Mouse (Mus musculus): Measurements from ENCODE around the gene Prr13.
A peak's percentile ranks its signal among the peaks of the same experiment; 100 is the strongest.

Gene Prr13

DNA sequence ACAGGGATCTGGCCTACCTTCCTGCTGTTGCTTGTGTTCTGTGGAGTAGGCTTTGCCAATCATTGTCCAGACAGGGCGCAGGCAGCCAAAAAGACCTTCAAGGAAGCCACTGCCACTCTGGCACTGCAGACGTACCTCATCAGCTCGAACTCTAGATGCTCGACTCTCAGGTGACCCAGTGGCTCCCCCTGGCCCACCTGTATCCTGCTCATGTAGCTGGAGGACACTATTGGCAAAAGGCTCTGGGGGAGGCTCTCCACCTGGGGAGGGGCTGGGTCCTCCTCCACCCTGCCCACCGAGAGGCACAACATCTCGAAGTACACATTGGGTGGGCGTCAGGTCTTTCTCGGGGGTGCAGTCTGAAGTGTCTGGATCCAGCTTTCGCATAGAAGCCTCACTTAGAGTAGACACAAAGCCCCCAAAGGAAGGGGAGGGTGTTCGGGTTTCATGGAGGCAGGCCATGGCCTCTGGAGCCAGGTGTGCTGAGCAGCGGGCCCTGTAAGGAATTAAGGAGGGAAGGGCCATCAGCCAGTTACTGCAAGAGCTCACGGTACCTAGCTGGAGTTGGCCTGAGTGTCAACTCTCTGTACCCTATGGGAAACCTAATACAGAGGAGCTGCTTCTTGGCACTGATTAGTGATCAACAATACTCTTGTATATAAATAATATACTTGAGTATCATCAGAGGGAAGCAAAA, 46.4 kb downstream of the Prr13 start:
- DNase-seq (ENCODE audit: low spot score in 2 of 2), result no peak

GRCm38 (mm10) chr15:102505770-102506463, 47.1 kb downstream of the Prr13 start:
- DNase-seq (ENCODE audit: low spot score in 2 of 2), result no peak

DNA sequence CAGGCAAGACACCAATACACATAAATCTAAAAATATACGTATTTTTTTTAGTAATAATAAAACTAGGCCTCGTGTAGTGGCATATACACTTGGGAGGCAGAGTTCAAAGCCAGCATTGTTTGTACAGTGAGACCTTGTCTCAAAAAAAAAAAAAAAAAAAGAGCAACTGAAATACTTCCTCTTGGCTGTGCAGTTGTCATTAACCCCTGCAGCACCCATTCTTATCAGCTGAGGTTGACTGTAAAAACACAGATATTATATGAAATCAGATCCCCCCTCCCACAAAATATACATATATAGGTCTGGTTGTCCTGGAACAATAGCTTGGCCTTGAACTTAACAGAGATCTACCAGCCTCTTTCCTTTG, 47.6 kb downstream of the Prr13 start:
- DNase-seq (ENCODE audit: low spot score in 2 of 2), result no peak

DNA sequence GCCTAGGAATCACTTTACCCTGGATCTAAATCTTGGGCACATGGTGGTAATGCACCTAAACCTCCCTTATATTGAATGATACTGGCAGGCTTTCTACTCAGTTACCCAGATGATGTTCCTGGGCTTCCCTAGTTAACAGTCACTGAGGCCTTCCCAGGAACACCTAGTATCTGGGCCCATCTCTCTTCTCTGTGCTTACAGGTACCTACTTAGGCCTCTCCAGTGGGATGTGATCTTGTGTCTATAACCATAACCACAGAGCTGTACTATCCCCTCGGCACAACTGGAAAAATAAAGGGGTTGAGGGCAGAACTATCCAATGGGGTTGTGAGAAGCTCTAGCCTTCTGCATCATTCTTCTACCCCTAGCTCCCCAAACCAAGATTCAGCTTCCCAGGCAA, 48.0 kb downstream of the Prr13 start:
- no peak for DNase-seq (ENCODE audit: low spot score in 2 of 2)

GRCm38 (mm10) chr15:102507561-102507960, 48.7 kb downstream of the Prr13 start:
- no peak for DNase-seq (ENCODE audit: low spot score in 2 of 2)

GRCm38 (mm10) chr15:102508336-102508735, 49.5 kb downstream of the Prr13 start:
- DNase-seq (ENCODE audit: low spot score in 2 of 2), result no peak

GRCm38 (mm10) chr15:102510110-102510509, 51.3 kb downstream of the Prr13 start:
- no peak for DNase-seq (ENCODE audit: low spot score in 2 of 2)

DNA sequence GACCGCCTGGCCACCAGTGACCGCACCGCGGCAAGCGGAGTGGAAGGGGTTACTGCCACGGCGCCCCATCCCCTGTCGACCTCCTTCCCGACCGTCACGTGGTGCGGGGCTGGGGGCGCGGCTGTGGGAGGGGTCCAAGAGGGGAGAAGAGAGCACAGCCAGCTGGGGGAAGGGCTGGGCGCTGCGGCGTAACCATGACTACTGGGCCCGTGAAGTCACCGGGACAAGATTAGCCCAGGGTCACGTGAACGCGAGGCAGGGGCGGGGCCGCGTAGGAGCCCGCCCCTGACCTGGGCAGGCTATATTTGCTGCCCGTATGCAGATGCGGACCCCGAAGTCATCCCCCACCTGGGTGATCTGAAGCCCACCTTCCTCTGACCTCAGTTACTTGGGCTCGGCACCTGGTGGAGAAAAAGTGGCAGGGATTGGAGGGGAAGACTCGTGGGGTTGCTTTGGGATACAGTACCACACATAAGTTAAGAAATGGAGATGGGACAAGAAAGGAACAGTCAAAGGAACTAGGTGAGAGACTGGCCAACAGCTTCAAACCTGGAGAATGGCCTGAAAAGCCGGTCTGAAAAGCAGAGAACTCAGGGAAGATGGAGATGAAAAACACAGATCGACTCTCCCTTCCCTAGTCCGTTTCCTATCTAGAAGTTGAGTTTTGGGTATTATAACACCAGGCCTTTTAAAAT, 51.9 kb downstream of the Prr13 start:
- peak; percentile 40 to 65 for DNase-seq (ENCODE audit: low spot score in 2 of 2)

- DNase-seq (ENCODE audit: low spot score in 2 of 2), result no peak
Measured at GRCm38 (mm10) chr15:102511285-102511833, 52.5 kb downstream of the Prr13 start.

DNA sequence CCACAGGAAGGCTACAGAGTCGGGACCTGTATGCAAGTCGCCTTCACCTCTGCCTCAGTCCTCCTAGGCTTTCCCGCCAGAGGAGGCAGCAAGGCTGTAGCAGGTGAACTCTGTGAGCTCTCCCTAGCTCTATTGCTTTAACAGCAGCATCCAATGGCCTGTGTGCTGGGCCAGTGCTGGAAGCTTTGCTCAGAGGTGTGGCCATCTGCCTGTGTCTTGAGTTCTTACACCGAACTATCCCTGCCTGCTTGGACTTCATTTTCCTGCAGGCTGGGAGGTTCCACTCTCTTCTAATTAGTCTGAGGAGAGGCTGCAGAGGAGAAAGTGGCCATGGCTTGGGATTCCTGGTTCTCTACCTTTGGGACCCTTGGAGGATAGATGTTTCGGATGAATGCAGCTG, 53.2 kb downstream of the Prr13 start:
- DNase-seq (ENCODE audit: low spot score in 2 of 2), result no peak
